Mouse (Mus musculus): ENCODE data around the gene Rnf10. TPM values are rescaled to one million over a fixed set of nuclear protein-coding genes. Genes with fewer than 3 reads are reported as not detected.

The Rnf10 gene
- polyA plus RNA-seq, 1 experiment from 2014 or later, result 138 TPM

- Histone ChIP-seq H3K4me3 (peak overlapping the region; percentile 100), H3K27me3 (replicated peaks; ENCODE audit: low read depth, poor library complexity, severe bottlenecking) (no peaks in the 10 kb centered on the region), H3K27ac (replicated peaks) (peak overlapping the region; percentile 92), H3K9me3 (no peaks in the 10 kb centered on the region), H3K4me1 (peaks cover 36% of the 10 kb centered on the region), H3K36me3 (replicated peaks) (peaks cover 29% of the 10 kb centered on the region)
- peak; percentile 69 for DNase-seq (ENCODE audit: low spot score)
- whole genome bisulfite sequencing, result under 1% methylated on average over 77 of the region's 77 CpGs
These were observed 527 bp downstream of the Rnf10 start for GRCm38 (mm10) chr5:115271931-115272811.

- peak overlapping the region; percentile 100; the same call in 1 of the 2 replicates for H3K4me3 ChIP-seq
- peaks cover 41% of the 10 kb centered on the region for H3K4me1 ChIP-seq
- no peak overlapping the region for H3K27ac ChIP-seq (replicated peaks)
- no peaks in the 10 kb centered on the region for H3K9me3 ChIP-seq
- 92% methylated on average over 1 of the region's 1 CpGs for WGBS
- DNase-seq (ENCODE audit: low spot score), result no peak
- peaks cover 47% of the 10 kb centered on the region for H3K36me3 ChIP-seq (replicated peaks)
- H3K27me3 ChIP-seq (replicated peaks; ENCODE audit: low read depth, poor library complexity, severe bottlenecking), result no peaks in the 10 kb centered on the region
These were observed 2.7 kb downstream of the Rnf10 start for GRCm38 (mm10) chr5:115269969-115270368.

DNA sequence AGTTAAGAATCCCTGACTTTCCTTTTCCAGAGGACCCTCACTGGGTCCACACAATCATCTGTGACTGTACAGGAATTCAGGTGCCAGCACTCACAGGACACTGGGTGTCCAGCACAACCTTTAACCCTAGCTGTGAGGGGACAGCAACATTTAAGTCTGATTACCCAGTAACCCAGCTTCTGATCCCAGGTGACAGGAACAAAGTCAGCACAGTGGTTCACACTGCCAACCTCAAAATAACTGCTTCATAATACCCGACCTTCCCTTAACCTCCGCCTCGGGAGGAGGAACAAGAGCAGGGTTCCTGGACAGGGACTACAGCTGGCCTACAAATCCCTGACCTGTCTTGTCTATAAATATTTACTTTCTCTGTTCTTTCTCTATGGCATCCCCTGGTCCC lies 4.4 kb downstream of the Rnf10 start:
- Histone ChIP-seq H3K9me3 (no peaks in the 10 kb centered on the region), H3K4me1 (peaks cover 36% of the 10 kb centered on the region), H3K36me3 (replicated peaks) (peaks cover 62% of the 10 kb centered on the region), H3K27me3 (replicated peaks; ENCODE audit: low read depth, poor library complexity, severe bottlenecking) (no peaks in the 10 kb centered on the region), H3K27ac (replicated peaks) (no peak overlapping the region), H3K4me3 (no peak overlapping the region)
- 77% methylated on average over 3 of the region's 3 CpGs for WGBS
- no peak for DNase-seq (ENCODE audit: low spot score)

DNA sequence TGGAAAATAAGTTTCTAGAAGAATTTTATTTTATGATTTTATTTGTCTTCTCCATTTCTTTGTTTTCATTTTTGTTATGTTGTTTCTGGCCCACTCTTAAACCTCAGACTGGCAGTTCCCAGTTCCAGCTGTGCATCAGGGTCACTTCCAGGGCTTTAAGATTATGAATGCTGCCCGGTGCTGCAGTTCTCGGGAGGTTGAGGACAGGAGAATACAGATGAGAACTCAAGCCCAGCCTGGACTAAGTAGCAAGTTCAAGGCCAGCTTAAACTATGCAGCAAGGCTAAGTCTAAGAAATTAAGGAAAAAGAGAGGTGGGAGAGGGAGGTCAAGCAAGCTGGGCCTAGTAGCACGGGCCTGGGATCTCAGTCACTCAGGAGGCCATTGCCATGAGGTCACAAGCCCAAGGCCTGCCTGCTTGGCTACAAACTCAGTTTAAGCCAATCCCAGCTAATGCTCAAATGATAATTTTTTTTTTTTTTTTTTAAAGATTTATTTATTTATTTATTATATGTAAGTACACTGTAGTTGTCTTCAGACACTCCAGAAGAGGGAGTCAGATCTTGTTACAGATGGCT lies 5.1 kb downstream of the Rnf10 start:
- Histone ChIP-seq H3K9me3 (no peaks in the 10 kb centered on the region), H3K36me3 (replicated peaks) (peaks cover 69% of the 10 kb centered on the region), H3K4me3 (no peak overlapping the region), H3K27me3 (replicated peaks; ENCODE audit: low read depth, poor library complexity, severe bottlenecking) (no peaks in the 10 kb centered on the region), H3K27ac (replicated peaks) (no peak overlapping the region), H3K4me1 (peaks cover 32% of the 10 kb centered on the region)
- WGBS, result 87% methylated on average over 3 of the region's 3 CpGs
- DNase-seq (ENCODE audit: low spot score), result no peak

- H3K27me3 ChIP-seq (replicated peaks; ENCODE audit: low read depth, poor library complexity, severe bottlenecking), result no peaks in the 10 kb centered on the region
- H3K4me1 ChIP-seq, result peaks cover 32% of the 10 kb centered on the region
- DNase-seq (ENCODE audit: low spot score), result no peak
- H3K36me3 ChIP-seq (replicated peaks), result peaks cover 75% of the 10 kb centered on the region
- H3K4me3 ChIP-seq, result no peak overlapping the region; the same call in 1 of the 2 replicates
- H3K9me3 ChIP-seq, result no peaks in the 10 kb centered on the region
- 93% methylated on average over 8 of the region's 8 CpGs for WGBS
- no peak overlapping the region for H3K27ac ChIP-seq (replicated peaks)
These were observed 5.8 kb downstream of the Rnf10 start for GRCm38 (mm10) chr5:115266787-115267468.

- DNase-seq (ENCODE audit: low spot score), result no peak
- Histone ChIP-seq H3K9me3 (no peaks in the 10 kb centered on the region), H3K4me1 (peaks cover 29% of the 10 kb centered on the region), H3K27me3 (replicated peaks; ENCODE audit: low read depth, poor library complexity, severe bottlenecking) (no peaks in the 10 kb centered on the region), H3K27ac (replicated peaks) (no peak overlapping the region), H3K4me3 (no peak overlapping the region; the same call in 1 of the 2 replicates), H3K36me3 (replicated peaks) (peaks cover 75% of the 10 kb centered on the region)
- 91% methylated on average over 5 of the region's 5 CpGs for WGBS
These were observed 6.4 kb downstream of the Rnf10 start for GRCm38 (mm10) chr5:115266340-115266739.

DNA sequence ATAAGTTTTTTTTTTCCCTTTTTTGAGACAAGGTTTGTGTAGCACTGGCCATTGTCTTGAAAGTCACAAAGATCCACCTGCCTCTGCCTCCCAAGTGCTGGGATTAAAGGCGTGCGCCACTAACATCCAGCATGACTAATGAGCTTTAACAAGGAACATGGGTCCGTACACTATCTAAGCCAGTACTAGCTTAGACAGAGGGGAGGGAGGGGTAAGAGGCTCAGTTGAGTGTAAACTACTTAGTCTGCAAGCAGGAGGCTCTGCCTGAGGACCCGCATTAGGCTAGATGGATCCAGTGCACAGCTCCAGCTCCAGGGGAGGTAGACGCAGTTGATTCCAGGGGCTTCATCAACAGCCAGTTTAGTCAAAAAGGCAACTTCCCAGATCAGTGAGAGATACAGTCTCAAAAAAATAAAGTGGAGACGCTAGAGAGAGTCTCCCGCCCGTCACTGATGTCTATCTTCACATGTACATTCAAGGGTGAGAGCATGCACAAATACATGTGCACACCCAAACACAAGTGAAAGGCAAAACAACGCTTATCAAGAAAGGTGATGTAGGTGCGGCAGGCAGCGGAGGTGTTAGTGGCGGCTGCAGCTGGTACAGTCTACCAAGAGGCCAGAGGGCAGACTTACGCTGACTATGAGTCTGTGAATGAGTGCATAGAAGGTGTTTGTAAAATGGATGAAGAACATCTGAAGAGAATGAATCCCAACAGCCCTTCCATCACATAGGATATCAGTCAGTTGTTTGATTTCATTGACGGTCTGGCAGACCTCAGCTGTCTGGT lies 10.0 kb downstream of the Rnf10 start:
- H3K4me1 ChIP-seq, result peaks cover 5% of the 10 kb centered on the region; the same call in 1 of the 2 replicates
- no peaks in the 10 kb centered on the region for H3K27me3 ChIP-seq (replicated peaks; ENCODE audit: low read depth, poor library complexity, severe bottlenecking)
- 94% methylated on average over 14 of the region's 14 CpGs for WGBS
- no peak for DNase-seq (ENCODE audit: low spot score)
- H3K36me3 ChIP-seq (replicated peaks), result peaks cover 88% of the 10 kb centered on the region
- no peaks in the 10 kb centered on the region for H3K9me3 ChIP-seq
- H3K27ac ChIP-seq (replicated peaks), result no peak overlapping the region
- H3K4me3 ChIP-seq, result no peak overlapping the region

DNA sequence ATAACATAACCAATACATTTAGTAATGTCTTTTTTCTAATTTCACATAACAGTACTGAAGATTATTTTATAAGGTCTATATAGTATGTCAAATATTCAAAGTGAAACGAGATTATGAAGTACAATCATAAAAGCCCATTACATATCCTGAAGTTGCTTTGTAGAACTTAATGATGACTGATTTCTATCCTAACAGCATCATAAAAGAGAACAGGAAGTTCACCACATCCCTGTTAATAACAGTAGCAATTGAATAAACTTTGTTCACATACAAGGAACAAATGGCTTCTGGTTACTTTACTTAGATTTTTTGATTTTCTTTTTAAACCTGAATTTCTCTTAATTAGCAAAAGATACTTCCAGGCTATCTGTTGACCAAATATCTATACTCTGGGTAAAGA lies 10.8 kb downstream of the Rnf10 start:
- no peak overlapping the region for H3K4me3 ChIP-seq
- peaks cover 88% of the 10 kb centered on the region for H3K36me3 ChIP-seq (replicated peaks)
- no peaks in the 10 kb centered on the region for H3K9me3 ChIP-seq
- DNase-seq (ENCODE audit: low spot score), result no peak
- H3K27ac ChIP-seq (replicated peaks), result no peak overlapping the region
- H3K27me3 ChIP-seq (replicated peaks; ENCODE audit: low read depth, poor library complexity, severe bottlenecking), result no peaks in the 10 kb centered on the region
- peaks cover 5% of the 10 kb centered on the region; the same call in 1 of the 2 replicates for H3K4me1 ChIP-seq
- 83% methylated on average over 1 of the region's 1 CpGs for WGBS

DNA sequence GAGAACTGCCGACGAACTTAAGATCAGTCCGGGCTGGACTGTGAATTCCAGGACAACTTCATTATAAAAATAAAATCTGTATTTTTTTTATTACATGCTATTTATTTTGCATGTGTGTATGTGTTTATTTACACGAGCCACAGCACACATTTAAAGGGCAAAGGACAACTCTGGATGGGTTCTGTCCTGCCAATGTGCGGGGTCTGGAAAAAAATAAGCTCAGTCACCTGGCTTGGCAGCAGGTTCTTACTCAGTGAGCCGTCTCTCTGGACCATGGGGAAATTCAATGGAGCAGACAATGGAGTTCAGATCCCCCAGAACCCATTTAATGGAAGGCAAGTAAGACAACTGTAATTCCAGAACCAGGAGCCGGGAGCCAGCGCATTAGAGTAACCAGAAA lies 11.6 kb downstream of the Rnf10 start:
- WGBS, result 90% methylated on average over 8 of the region's 8 CpGs
- Histone ChIP-seq H3K27ac (replicated peaks) (no peak overlapping the region), H3K4me3 (no peak overlapping the region), H3K36me3 (replicated peaks) (peaks cover 88% of the 10 kb centered on the region), H3K9me3 (no peaks in the 10 kb centered on the region), H3K4me1 (peaks cover 1% of the 10 kb centered on the region; the same call in 1 of the 2 replicates), H3K27me3 (replicated peaks; ENCODE audit: low read depth, poor library complexity, severe bottlenecking) (no peaks in the 10 kb centered on the region)
- DNase-seq (ENCODE audit: low spot score), result no peak

- H3K36me3 ChIP-seq (replicated peaks), result peaks cover 90% of the 10 kb centered on the region
- H3K4me1 ChIP-seq, result no peaks in the 10 kb centered on the region
- 87% methylated on average over 6 of the region's 6 CpGs for WGBS
- no peak for DNase-seq (ENCODE audit: low spot score)
- no peak overlapping the region for H3K27ac ChIP-seq (replicated peaks)
- no peak overlapping the region for H3K4me3 ChIP-seq
- H3K27me3 ChIP-seq (replicated peaks; ENCODE audit: low read depth, poor library complexity, severe bottlenecking), result no peaks in the 10 kb centered on the region
- H3K9me3 ChIP-seq, result no peaks in the 10 kb centered on the region
These were observed 12.3 kb downstream of the Rnf10 start for GRCm38 (mm10) chr5:115260356-115260755.

- Histone ChIP-seq H3K27me3 (replicated peaks; ENCODE audit: low read depth, poor library complexity, severe bottlenecking) (no peaks in the 10 kb centered on the region), H3K9me3 (no peaks in the 10 kb centered on the region), H3K27ac (replicated peaks) (no peak overlapping the region), H3K4me1 (no peaks in the 10 kb centered on the region), H3K36me3 (replicated peaks) (peaks cover 70% of the 10 kb centered on the region), H3K4me3 (no peak overlapping the region)
- no peak for DNase-seq (ENCODE audit: low spot score)
- 91% methylated on average over 10 of the region's 10 CpGs for WGBS
These were observed 15.7 kb downstream of the Rnf10 start for GRCm38 (mm10) chr5:115256909-115257546.

GRCm38 (mm10) chr5:115255472-115255871 lies 17.2 kb downstream of the Rnf10 start:
- 78% methylated on average over 1 of the region's 1 CpGs for WGBS
- Histone ChIP-seq H3K4me3 (no peak overlapping the region), H3K27ac (replicated peaks) (no peak overlapping the region), H3K9me3 (no peaks in the 10 kb centered on the region), H3K36me3 (replicated peaks) (peaks cover 74% of the 10 kb centered on the region), H3K27me3 (replicated peaks; ENCODE audit: low read depth, poor library complexity, severe bottlenecking) (no peaks in the 10 kb centered on the region), H3K4me1 (no peaks in the 10 kb centered on the region)
- DNase-seq (ENCODE audit: low spot score), result no peak

Measured in embryonic facial prominence, embryonic 10.5 days (tissue).